Mouse (Mus musculus) heart, postnatal 0 days (tissue): ENCODE measurements around the gene Dcbld1. TPM values are rescaled to one million over a fixed set of nuclear protein-coding genes. Genes with fewer than 3 reads are reported as not detected.

Experiments used
- ATAC-seq: fragments of 200-750 bp; cut with Nextera tagmentation; 2 replicates; pipeline ENCODE4 v1.8.0; 2017; ENCODE audit warnings: low read depth, moderate number of reproducible peaks, moderate library complexity; ENCODE audit not compliant: insufficient read depth
- DNase-seq: peaks from one replicate; pipeline ENCODE4 v3.0.0-alpha.2; 2016; ENCODE audit warnings: low spot score
- H3K27ac ChIP-seq: fragments of 300-500 bp; sonication (generic); 2 replicates; pipeline ENCODE4 v1.5.1; 2014; ENCODE audit warnings: low read depth, mild to moderate bottlenecking
- H3K27me3 ChIP-seq: fragments of 300-500 bp; sonication (generic); 2 replicates; pipeline ENCODE4 v1.6.1; 2014; ENCODE audit warnings: low read length, mixed read lengths; ENCODE audit not compliant: control insufficient read depth, insufficient read depth
- H3K36me3 ChIP-seq: fragments of 300-500 bp; sonication (generic); replicated peaks from 2 replicates; pipeline ENCODE4 v1.6.1; 2014; ENCODE audit warnings: low read length, mixed read lengths; ENCODE audit not compliant: control insufficient read depth, insufficient read depth
- H3K4me1 ChIP-seq: fragments of 300-500 bp; sonication (generic); 2 replicates; pipeline ENCODE4 v1.6.1; 2014; ENCODE audit warnings: antibody characterized with exemption; ENCODE audit not compliant: control insufficient read depth, insufficient read depth
- H3K4me2 ChIP-seq: fragments of 300-500 bp; sonication (generic); 2 replicates; pipeline ENCODE4 v1.6.1; 2014; ENCODE audit warnings: low read depth, mild to moderate bottlenecking, low read length, moderate library complexity
- H3K4me3 ChIP-seq: fragments of 300-500 bp; sonication (generic); 2 replicates; pipeline ENCODE4 v1.5.1; 2014; ENCODE audit warnings: low read depth, low read length
- H3K9ac ChIP-seq: fragments of 300-500 bp; sonication (generic); replicated peaks from 2 replicates; pipeline ENCODE4 v1.6.1; 2014; ENCODE audit warnings: low read depth, low read length, mixed read lengths
- H3K9me3 ChIP-seq: fragments of 300-500 bp; sonication (generic); replicated peaks from 2 replicates; pipeline ENCODE4 v1.6.1; 2016; ENCODE audit warnings: low read length; ENCODE audit not compliant: control insufficient read depth
- CTCF ChIP-seq: IDR thresholded peaks from 2 replicates; pipeline ENCODE4 v1.5.1; 2016; ENCODE audit warnings: antibody characterized with exemption, control low read depth, low read depth
- EP300 ChIP-seq: IDR thresholded peaks from 2 replicates; pipeline ENCODE4 v1.6.1; 2016; ENCODE audit warnings: antibody characterized with exemption, low read depth
- WGBS: fragments of 180-500 bp; shearing (Covaris S2); extraction: QIAGEN DNeasy Blood & Tissue Kit; methylation state at CpG from one replicate; pipeline ENCODE4 v1.1.7; 2014; 5-methylcytosine and 5-hydroxymethylcytosine counted together
- polyA plus RNA-seq: library from polyadenylated mRNA; unstranded; fragments of >200 nt; fragmentation: Nextera tagmentation; extraction: Ambion mirVana; gene quantifications from 2 replicates; pipeline ENCODE4 v1.2.1, GENCODE M21; 2015
- total RNA-seq: library from RNA; depleted of rRNA; stranded (reverse); fragments of >200 nt; gene quantifications from 2 replicates; pipeline ENCODE4 v1.2.3, GENCODE M21; 2014; ENCODE audit warnings: low replicate concordance; rRNA removed

Gene Dcbld1
- total and polyA plus RNA-seq, 2 experiments from 2014 or later: 4.1 to 6.5 TPM

GRCm38 (mm10) chr10:52368376-52368775 lies 135.0 kb downstream of the Dcbld1 start:
- no peak for ATAC-seq
- TF ChIP-seq EP300 (no peak), CTCF (no peak)
- H3K4me1 ChIP-seq: no peaks in the 10 kb centered on the region
- no peaks in the 10 kb centered on the region for H3K27me3 ChIP-seq
- no peaks in the 10 kb centered on the region for H3K9me3 ChIP-seq
- no peak overlapping the region for H3K4me3 ChIP-seq
- H3K36me3 ChIP-seq: no peaks in the 10 kb centered on the region
- H3K9ac ChIP-seq: no peak overlapping the region
- no peak overlapping the region for H3K4me2 ChIP-seq
- no peak overlapping the region for H3K27ac ChIP-seq
- no peak for DNase-seq
- WGBS: 63% methylated on average over 4 of the region's 4 CpGs

Other genes with a start within 250 kb of the Dcbld1 start
- not detected in 2 replicates for gene Vgll2, start 211.1 kb upstream of the Dcbld1 start, total RNA-seq
- gene Vgll2, start 211.1 kb upstream of the Dcbld1 start, polyA plus RNA-seq: not detected in 2 replicates
- gene Ros1, start 38.4 kb upstream of the Dcbld1 start, total RNA-seq: not detected in 2 replicates
- gene Ros1, start 38.4 kb upstream of the Dcbld1 start, polyA plus RNA-seq: not detected in 2 replicates
- not detected in 2 replicates for gene Gm26741, start 125.1 kb downstream of the Dcbld1 start, total RNA-seq
- not detected in 2 replicates for gene Gm26741, start 125.1 kb downstream of the Dcbld1 start, polyA plus RNA-seq
- 7.4 and 8.1 TPM in 2 replicates for gene Gopc, start 148.5 kb downstream of the Dcbld1 start, total RNA-seq
- 9.2 and 10.1 TPM in 2 replicates for gene Gopc, start 148.5 kb downstream of the Dcbld1 start, polyA plus RNA-seq
- not detected in 2 replicates for gene Nepn, start 155.4 kb downstream of the Dcbld1 start, total RNA-seq
- gene Nepn, start 155.4 kb downstream of the Dcbld1 start, polyA plus RNA-seq: 0.10 TPM in 1 of 2 replicates, not detected in the other
- gene Nus1, start 183.9 kb downstream of the Dcbld1 start, total RNA-seq: 8.0 and 11.6 TPM in 2 replicates
- gene Nus1, start 183.9 kb downstream of the Dcbld1 start, polyA plus RNA-seq: 6.5 and 7.2 TPM in 2 replicates